Mouse (Mus musculus) liver, embryonic 14.5 days (tissue): Measurements from ENCODE around the gene Abcg1.

Experiments
- CTCF ChIP-seq: IDR thresholded peaks from 2 replicates; pipeline ENCODE4 v1.5.1; 2016; ENCODE audit warnings: antibody characterized with exemption, low read depth, control low read depth
- EP300 ChIP-seq: IDR thresholded peaks from 2 replicates; pipeline ENCODE4 v1.6.1; 2016; ENCODE audit warnings: antibody characterized with exemption, low read depth

GRCm38 (mm10) chr17:31082296-31083078 is 25.0 kb downstream of the Abcg1 start:
- no peak for TF ChIP-seq CTCF
- no peak for TF ChIP-seq EP300
